Mouse (Mus musculus): ENCODE measurements around the gene Cyp2c50. TPM values are rescaled to one million over a fixed set of nuclear protein-coding genes. Genes with fewer than 3 reads are reported as not detected.

Cyp2c50 gene
- not detected for polyA plus RNA-seq (2014; fragmentation: Illumina TruSeq; extraction: RNeasy Lipid Tissue Mini Kit (QIAGEN cat#74804); ENCODE audit: low read depth, low replicate concordance)

GRCm38 (mm10) chr19:40089421-40089820 is at the start of gene Cyp2c50:
TSS of gene Cyp2c50 (plus strand) at chr19:40089688.

GRCm38 (mm10) chr19:40073701-40074100 is 15.8 kb upstream of the Cyp2c50 start, which contains the start of gene Cyp2c54:
TSS of gene Cyp2c54 (minus strand) at chr19:40073827.

Other genes starting within 250 kb of the Cyp2c50 start
- not detected for gene Cyp2c69, start 202.9 kb upstream of the Cyp2c50 start, polyA plus RNA-seq (2014; fragmentation: Illumina TruSeq; extraction: RNeasy Lipid Tissue Mini Kit (QIAGEN cat#74804); ENCODE audit: low read depth, low replicate concordance)
- gene Cyp2c37, start 97.3 kb upstream of the Cyp2c50 start, polyA plus RNA-seq (2014; fragmentation: Illumina TruSeq; extraction: RNeasy Lipid Tissue Mini Kit (QIAGEN cat#74804); ENCODE audit: low read depth, low replicate concordance): not detected
- not detected for gene Cyp2c54, start 15.9 kb upstream of the Cyp2c50 start, polyA plus RNA-seq (2014; fragmentation: Illumina TruSeq; extraction: RNeasy Lipid Tissue Mini Kit (QIAGEN cat#74804); ENCODE audit: low read depth, low replicate concordance)
- gene Cyp2c70, start 97.6 kb downstream of the Cyp2c50 start, polyA plus RNA-seq (2014; fragmentation: Illumina TruSeq; extraction: RNeasy Lipid Tissue Mini Kit (QIAGEN cat#74804); ENCODE audit: low read depth, low replicate concordance): not detected
- gene Pdlim1, start 182.2 kb downstream of the Cyp2c50 start, polyA plus RNA-seq (2014; fragmentation: Illumina TruSeq; extraction: RNeasy Lipid Tissue Mini Kit (QIAGEN cat#74804); ENCODE audit: low read depth, low replicate concordance): 168 TPM

Data from adipose tissue, adult 10 weeks (tissue).